Mouse (Mus musculus) embryo, embryonic 9.5 days (tissue): ENCODE data around the gene Armt1.
"Not testable (repeated sequence)": the region's sequence is repeated elsewhere in the genome, so short reads cannot be mapped to it uniquely, and the experiment has no call there.

Source experiments
- DNase-seq: peaks from one replicate; pipeline ENCODE4 v3.0.0-alpha.2; 2017; ENCODE audit errors: extremely low spot score

The Armt1 gene

GRCm38 (mm10) chr10:4433871-4434270 lies 1.6 kb downstream of the Armt1 start:
- not testable (repeated sequence) for DNase-seq

GRCm38 (mm10) chr10:4435416-4435815 lies 3.1 kb downstream of the Armt1 start:
- DNase-seq: no peak

GRCm38 (mm10) chr10:4456409-4456808 lies 24.1 kb downstream of the Armt1 start:
- no peak for DNase-seq

GRCm38 (mm10) chr10:4460201-4460600 lies 27.9 kb downstream of the Armt1 start:
- no peak for DNase-seq

GRCm38 (mm10) chr10:4465799-4466198 lies 33.5 kb downstream of the Armt1 start:
- no peak for DNase-seq

- DNase-seq: no peak
Measured at GRCm38 (mm10) chr10:4469406-4469805, 37.1 kb downstream of the Armt1 start.

- DNase-seq: no peak
Measured at GRCm38 (mm10) chr10:4473591-4473993, 41.3 kb downstream of the Armt1 start.

- DNase-seq: no peak
Measured at GRCm38 (mm10) chr10:4475431-4475830, 43.2 kb downstream of the Armt1 start.

- DNase-seq: no peak
Measured at GRCm38 (mm10) chr10:4476604-4477003, 44.3 kb downstream of the Armt1 start.

- no peak for DNase-seq
Measured at GRCm38 (mm10) chr10:4480929-4481328, 48.7 kb downstream of the Armt1 start.

GRCm38 (mm10) chr10:4481695-4482094 lies 49.4 kb downstream of the Armt1 start:
- DNase-seq: no peak

- DNase-seq: no peak
Measured at GRCm38 (mm10) chr10:4482355-4482754, 50.1 kb downstream of the Armt1 start, which contains the start of gene Ccdc170. Ccdc170 (plus strand) TSS chr10:4482502.

GRCm38 (mm10) chr10:4483848-4484247 lies 51.6 kb downstream of the Armt1 start:
- DNase-seq: no peak

- no peak for DNase-seq
Measured at GRCm38 (mm10) chr10:4484986-4485385, 52.7 kb downstream of the Armt1 start.

- DNase-seq: no peak
Measured at GRCm38 (mm10) chr10:4489865-4490264, 57.6 kb downstream of the Armt1 start.

GRCm38 (mm10) chr10:4491281-4491680 lies 59.0 kb downstream of the Armt1 start:
- DNase-seq: no peak

GRCm38 (mm10) chr10:4492045-4492444 lies 59.8 kb downstream of the Armt1 start:
- no peak for DNase-seq

- DNase-seq: no peak
Measured at GRCm38 (mm10) chr10:4492909-4493308, 60.6 kb downstream of the Armt1 start.

- no peak for DNase-seq
Measured at GRCm38 (mm10) chr10:4503251-4503650, 71.0 kb downstream of the Armt1 start.
